Mouse (Mus musculus) midbrain, postnatal 0 days (tissue): ENCODE measurements at regions not wholly inside any gene's neighbourhood (a gene's known extent, or its start where the extent isn't known, plus 50 kb on each side); places are given as distances from the start of the nearest gene placed in this dataset.

ENCODE experiments used
- ATAC-seq: fragments of 200-750 bp; cut with Nextera tagmentation; 2 replicates; pipeline ENCODE4 v1.8.0; 2017; ENCODE audit warnings: moderate number of reproducible peaks, mild to moderate bottlenecking, moderate TSS enrichment, moderate library complexity; ENCODE audit not compliant: low FRiP score
- DNase-seq: peaks from one replicate; pipeline ENCODE4 v3.0.0-alpha.2; 2015; ENCODE audit warnings: low spot score
- H3K27ac ChIP-seq: fragments of 300-500 bp; sonication (generic); 2 replicates; pipeline ENCODE4 v1.5.1; 2014; ENCODE audit warnings: low read depth, mild to moderate bottlenecking, low read length, mixed read lengths
- H3K27me3 ChIP-seq: fragments of 300-500 bp; sonication (generic); 2 replicates; pipeline ENCODE4 v1.6.1; 2014; ENCODE audit warnings: low read length, control low read depth, mixed read lengths; ENCODE audit not compliant: insufficient read depth
- H3K36me3 ChIP-seq: fragments of 300-500 bp; sonication (generic); 2 replicates; pipeline ENCODE4 v1.6.1; 2014; ENCODE audit warnings: low read length, control low read depth, mixed read lengths; ENCODE audit not compliant: insufficient read depth
- H3K4me1 ChIP-seq: fragments of 300-500 bp; sonication (generic); 2 replicates; pipeline ENCODE4 v1.6.1; 2014; ENCODE audit warnings: mild to moderate bottlenecking, control low read depth, antibody characterized with exemption, low read length, mixed read lengths; ENCODE audit not compliant: insufficient read depth
- H3K4me2 ChIP-seq: fragments of 300-500 bp; sonication (generic); 2 replicates; pipeline ENCODE4 v1.6.1; 2014; ENCODE audit warnings: low read depth, mild to moderate bottlenecking, low read length, mixed read lengths; ENCODE audit not compliant: poor library complexity, severe bottlenecking
- H3K4me3 ChIP-seq: fragments of 300-500 bp; sonication (generic); 2 replicates; pipeline ENCODE4 v1.5.1; 2014; ENCODE audit warnings: low read depth, mild to moderate bottlenecking, low read length, moderate library complexity
- H3K9ac ChIP-seq: fragments of 300-500 bp; sonication (generic); replicated peaks from 2 replicates; pipeline ENCODE4 v1.6.1; 2014; ENCODE audit warnings: mild to moderate bottlenecking, low read length, moderate library complexity, mixed read lengths; ENCODE audit not compliant: poor library complexity, severe bottlenecking
- H3K9me3 ChIP-seq: fragments of 300-500 bp; sonication (generic); 2 replicates; pipeline ENCODE4 v1.6.1; 2016; ENCODE audit warnings: low read length, control low read depth
- CTCF ChIP-seq: IDR thresholded peaks from 2 replicates; pipeline ENCODE4 v1.5.1; 2016; ENCODE audit warnings: antibody characterized with exemption, mild to moderate bottlenecking
- WGBS: fragments of 180-500 bp; shearing (Covaris S2); extraction: QIAGEN DNeasy Blood & Tissue Kit; methylation state at CpG from one replicate; pipeline ENCODE4 v1.1.7; 2014; 5-methylcytosine and 5-hydroxymethylcytosine counted together

DNA sequence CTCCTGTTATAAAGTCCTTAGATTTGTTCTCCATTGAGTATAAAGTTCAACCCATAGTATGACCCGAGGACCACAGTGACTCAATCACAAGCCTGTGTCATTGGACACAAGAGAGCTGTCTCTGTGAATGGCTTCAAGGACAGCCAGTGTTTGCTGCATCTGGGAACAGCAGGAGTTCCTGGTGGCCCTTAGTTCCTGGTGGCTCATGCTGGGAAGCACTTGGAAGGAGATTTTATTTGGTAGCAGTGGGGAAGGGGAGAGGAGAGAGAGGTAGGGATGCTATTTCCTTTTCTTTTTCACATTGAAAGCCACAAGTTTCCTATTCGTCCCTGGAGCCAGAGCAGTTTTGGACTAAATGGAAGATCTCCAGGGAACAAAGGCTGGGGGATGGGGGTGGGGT, 69.2 kb upstream of the Tnp1 start:
- H3K9me3 ChIP-seq = no peaks in the 10 kb centered on the region
- TF ChIP-seq CTCF = no peak
- no peak for DNase-seq
- no peaks in the 10 kb centered on the region for H3K4me1 ChIP-seq
- H3K27ac ChIP-seq = no peak overlapping the region
- no peak overlapping the region for H3K9ac ChIP-seq
- H3K36me3 ChIP-seq = no peaks in the 10 kb centered on the region
- no peak overlapping the region for H3K4me2 ChIP-seq
- 26% methylated on average over 2 of the region's 2 CpGs for WGBS
- ATAC-seq = no peak
- H3K27me3 ChIP-seq = no peaks in the 10 kb centered on the region
- H3K4me3 ChIP-seq = no peak overlapping the region

DNA sequence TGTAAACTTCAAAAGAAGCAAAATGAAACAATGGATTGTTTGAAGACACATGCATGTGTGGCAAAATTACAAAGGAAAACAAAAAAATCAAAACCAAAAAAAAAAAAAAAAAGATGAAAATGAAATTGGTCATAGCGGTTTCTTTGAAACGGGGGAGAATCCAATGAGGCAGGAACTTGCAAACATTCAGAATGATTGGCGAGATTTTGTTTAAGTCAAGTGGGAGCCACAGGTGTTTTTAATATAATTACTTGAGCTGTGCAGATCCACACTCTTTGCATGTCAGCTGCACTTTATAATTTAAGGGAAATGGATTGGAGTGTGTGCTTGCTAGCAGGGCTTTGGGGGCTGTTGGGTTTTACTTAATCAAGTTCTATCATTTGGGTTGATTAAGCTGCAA, 67.7 kb upstream of the Tnp1 start:
- no peak for TF ChIP-seq CTCF
- Histone ChIP-seq H3K4me1 (no peaks in the 10 kb centered on the region), H3K4me3 (no peak overlapping the region), H3K4me2 (no peak overlapping the region), H3K9me3 (no peaks in the 10 kb centered on the region), H3K36me3 (no peaks in the 10 kb centered on the region), H3K27me3 (no peaks in the 10 kb centered on the region), H3K9ac (no peak overlapping the region), H3K27ac (no peak overlapping the region)
- ATAC-seq (no peak), DNase-seq (no peak)
- WGBS = 82% methylated on average over 3 of the region's 3 CpGs

DNA sequence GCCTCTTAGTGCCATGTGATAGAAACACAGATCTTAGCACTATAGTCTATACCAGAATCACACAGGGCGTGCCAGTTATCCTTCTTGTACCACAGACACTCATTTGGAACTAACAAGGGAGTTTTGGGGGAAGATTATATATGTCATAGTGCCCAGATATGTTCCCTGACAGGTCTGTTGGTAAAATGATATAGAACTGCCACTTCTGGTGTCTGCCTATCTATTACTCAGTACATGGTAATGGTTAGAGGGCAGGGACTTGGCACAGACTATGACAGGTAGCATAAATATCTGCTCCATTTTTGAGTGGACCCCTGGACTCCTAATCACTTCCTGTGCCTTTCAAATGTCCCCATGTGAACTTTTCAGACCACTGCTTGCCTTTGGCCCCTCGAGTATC, 63.8 kb upstream of the Tnp1 start:
- Histone ChIP-seq H3K27me3 (no peaks in the 10 kb centered on the region), H3K27ac (no peak overlapping the region), H3K4me2 (no peak overlapping the region), H3K9me3 (no peaks in the 10 kb centered on the region), H3K4me1 (no peaks in the 10 kb centered on the region), H3K36me3 (no peaks in the 10 kb centered on the region), H3K4me3 (no peak overlapping the region), H3K9ac (no peak overlapping the region)
- DNase-seq = no peak
- no peak for TF ChIP-seq CTCF
- WGBS = 80% methylated on average over 2 of the region's 2 CpGs
- ATAC-seq = no peak

DNA sequence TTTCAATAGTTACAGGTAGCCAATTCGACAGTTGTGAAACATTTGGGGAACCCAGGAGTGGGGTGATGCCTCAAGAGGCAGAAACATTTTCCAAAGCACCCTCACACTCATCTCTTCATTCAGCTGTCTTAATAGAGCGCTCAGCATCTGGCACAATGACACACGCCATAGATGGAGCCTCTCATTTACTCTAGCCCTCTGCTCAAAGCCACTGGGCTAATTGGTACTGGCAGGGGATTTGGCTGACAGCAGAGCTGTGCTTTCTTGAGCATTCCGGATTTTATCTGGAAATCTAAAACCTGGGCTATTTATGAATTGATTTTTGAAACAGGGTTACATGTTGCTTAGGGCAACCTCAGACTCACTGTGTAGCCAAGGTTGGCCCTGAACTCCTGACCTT, 61.4 kb upstream of the Tnp1 start:
- H3K4me2 ChIP-seq = no peak overlapping the region
- ATAC-seq (no peak), DNase-seq (no peak)
- no peaks in the 10 kb centered on the region for H3K27me3 ChIP-seq
- WGBS = 70% methylated on average over 4 of the region's 4 CpGs
- no peaks in the 10 kb centered on the region for H3K4me1 ChIP-seq
- H3K4me3 ChIP-seq = no peak overlapping the region
- no peaks in the 10 kb centered on the region for H3K36me3 ChIP-seq
- no peak overlapping the region for H3K9ac ChIP-seq
- no peak for TF ChIP-seq CTCF
- H3K27ac ChIP-seq = no peak overlapping the region
- no peaks in the 10 kb centered on the region for H3K9me3 ChIP-seq

DNA sequence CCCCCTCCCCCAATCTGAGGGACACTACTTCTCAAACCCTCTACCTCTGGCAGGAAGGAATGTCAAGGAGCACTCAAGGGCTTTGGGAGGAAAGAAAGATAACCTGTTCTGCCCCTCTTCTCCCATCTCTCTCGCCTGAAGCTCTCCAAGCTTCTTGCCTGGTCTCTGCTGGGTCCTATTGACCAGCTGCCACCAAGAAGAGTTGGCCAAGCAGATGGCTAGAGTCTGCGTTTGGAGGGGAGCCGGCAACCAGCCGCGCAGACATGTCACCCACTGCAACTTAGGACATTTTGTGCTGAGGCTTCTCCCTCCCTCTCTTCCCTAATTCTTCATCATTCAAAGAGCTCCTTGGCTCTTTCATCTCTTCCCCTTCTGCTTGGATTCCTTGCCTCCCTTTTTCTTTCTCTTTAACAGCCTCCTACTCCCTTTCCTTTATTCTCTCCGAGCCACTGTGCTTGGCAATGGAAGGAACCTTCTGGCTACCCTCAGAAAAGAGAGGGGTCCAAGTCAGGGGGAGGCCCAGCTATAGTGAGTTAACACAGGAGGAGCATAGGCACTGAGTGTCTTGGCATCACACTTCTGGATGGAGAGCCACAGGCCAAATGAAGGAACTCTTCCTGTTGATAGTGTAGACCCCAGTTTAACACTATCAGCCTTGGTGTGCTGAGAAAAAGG, 60.1 kb upstream of the Tnp1 start:
- Histone ChIP-seq H3K4me2 (no peak overlapping the region), H3K4me1 (no peaks in the 10 kb centered on the region), H3K4me3 (no peak overlapping the region), H3K27ac (no peak overlapping the region), H3K9me3 (no peaks in the 10 kb centered on the region), H3K9ac (no peak overlapping the region), H3K36me3 (no peaks in the 10 kb centered on the region), H3K27me3 (no peaks in the 10 kb centered on the region)
- TF ChIP-seq CTCF = no peak
- WGBS = 85% methylated on average over 6 of the region's 6 CpGs
- no peak for ATAC-seq
- peak; percentile 33 for DNase-seq

DNA sequence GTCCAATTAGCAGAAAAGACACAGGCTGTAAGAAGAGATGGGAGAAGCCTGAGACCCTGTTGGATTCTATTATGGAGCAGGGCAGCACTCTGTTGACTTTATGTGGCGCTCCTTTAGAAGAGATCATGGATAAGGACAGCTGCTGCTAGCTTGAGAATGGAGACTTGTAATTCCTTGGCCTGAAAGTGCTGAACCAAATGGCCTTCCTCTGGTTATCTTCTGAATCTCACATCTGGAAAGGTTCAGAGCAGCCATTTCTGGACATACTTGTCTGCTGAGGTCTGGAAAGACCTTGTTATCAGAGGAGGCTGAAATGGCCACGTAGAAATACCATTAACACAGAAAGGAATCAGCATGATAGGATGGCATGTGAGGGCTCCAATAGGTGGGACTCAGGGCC, 59.5 kb upstream of the Tnp1 start:
- 92% methylated on average over 2 of the region's 2 CpGs for WGBS
- Histone ChIP-seq H3K4me2 (no peak overlapping the region), H3K27me3 (no peaks in the 10 kb centered on the region), H3K4me3 (no peak overlapping the region), H3K9ac (no peak overlapping the region), H3K36me3 (no peaks in the 10 kb centered on the region), H3K27ac (no peak overlapping the region), H3K4me1 (no peaks in the 10 kb centered on the region), H3K9me3 (no peaks in the 10 kb centered on the region)
- no peak for DNase-seq
- TF ChIP-seq CTCF = no peak
- ATAC-seq = no peak
